42 mouse cellular contexts compared by ENCODE assay signal in genomic region chr3:67378215-67378614, GRCm38 (mm10). TPM values are rescaled to one million over a fixed set of nuclear protein-coding genes. Genes with fewer than 3 reads are reported as not detected.
A peak's percentile ranks its signal among the peaks of the same experiment; 100 is the strongest.
DNase-seq lines count a peak whose midpoint lies in the region; ATAC-seq and TF ChIP-seq lines count a peak whose summit lies in the region.
"Had no signal": no experiment of that assay in that cellular context is flagged by ENCODE, and none has a peak within 500 bp of the region (broad histone marks: within the 10 kb centered on the region; RNA-seq: fewer than 3 reads in every experiment).

No protein-coding gene starts in this region.

- no peak overlapping the region for H3K9ac ChIP-seq in heart, embryonic 15.5 days
- H3K9ac ChIP-seq: embryonic facial prominence, embryonic 13.5 days; forebrain, embryonic 15.5 days; hindbrain, embryonic 13.5 days; limb, embryonic 15.5 days; liver, embryonic 13.5 days; midbrain, embryonic 15.5 days; neural tube, embryonic 15.5 days had no signal

- H3K36me3 ChIP-seq in heart, embryonic 15.5 days = no peaks in the 10 kb centered on the region
- H3K36me3 ChIP-seq: embryonic facial prominence, embryonic 13.5 days; forebrain, embryonic 10.5 days; forebrain, embryonic 15.5 days; hindbrain, embryonic 13.5 days; limb, embryonic 10.5 days; limb, embryonic 15.5 days; liver, embryonic 13.5 days; midbrain, embryonic 15.5 days; neural tube, embryonic 15.5 days had no signal

- no peak overlapping the region for H3K4me3 ChIP-seq in gastrocnemius, adult 2 months
- no peak overlapping the region for H3K4me3 ChIP-seq in heart, embryonic 15.5 days
- no peak overlapping the region for H3K4me3 ChIP-seq in left cerebral cortex, adult 2 months
- H3K4me3 ChIP-seq: embryonic facial prominence, embryonic 13.5 days; forebrain, embryonic 10.5 days; forebrain, embryonic 15.5 days; hindbrain, embryonic 13.5 days; limb, embryonic 10.5 days; limb, embryonic 15.5 days; liver, embryonic 13.5 days; midbrain, embryonic 15.5 days; neural tube, embryonic 15.5 days had no signal

- H3K4me1 ChIP-seq in heart, embryonic 15.5 days (replicated peaks) = peaks cover 7% of the 10 kb centered on the region; the same call in 1 of the 2 replicates

- no peaks in the 10 kb centered on the region for H3K27me3 ChIP-seq in heart, embryonic 15.5 days
- H3K27me3 ChIP-seq: midbrain, embryonic 15.5 days had no signal

- H3K4me2 ChIP-seq in heart, embryonic 15.5 days = no peak overlapping the region; the same call in 1 of the 2 replicates
- H3K4me2 ChIP-seq: embryonic facial prominence, embryonic 13.5 days; forebrain, embryonic 15.5 days; hindbrain, embryonic 13.5 days; limb, embryonic 15.5 days; liver, embryonic 13.5 days; midbrain, embryonic 15.5 days; neural tube, embryonic 15.5 days had no signal

- peak; percentile 62; the same call in 1 of the 2 replicates for ATAC-seq in heart, embryonic 15.5 days (replicated peaks; ENCODE audit: insufficient number of reproducible peaks, insufficient read depth, low FRiP score, low read depth)
- ATAC-seq: forebrain, embryonic 15.5 days; intestine, embryonic 16.5 days; midbrain, embryonic 15.5 days had no signal

- peak overlapping the region; percentile 90; the same call in 1 of the 2 replicates for H3K27ac ChIP-seq in gastrocnemius, adult 2 months
- H3K27ac ChIP-seq in heart, embryonic 15.5 days = peak overlapping the region; percentile 58; the same call in 1 of the 2 replicates
- H3K27ac ChIP-seq in left cerebral cortex, adult 2 months = no peak overlapping the region
- H3K27ac ChIP-seq: embryonic facial prominence, embryonic 13.5 days; forebrain, embryonic 10.5 days; forebrain, embryonic 15.5 days; hindbrain, embryonic 13.5 days; kidney, postnatal 0 days; limb, embryonic 10.5 days; limb, embryonic 15.5 days; liver, embryonic 13.5 days; macrophage; midbrain, embryonic 15.5 days; neural tube, embryonic 15.5 days had no signal

- DNase-seq in gastrocnemius, adult 2 months = peak; percentile 28
- DNase-seq in gastrocnemius, postnatal 14 days = no peak
- peak; percentile 31 to 62 for DNase-seq in heart, adult 9 months (ENCODE audit: low spot score in 2 of 2)
- DNase-seq in heart, postnatal 25 days (ENCODE audit: low spot score) = no peak
- DNase-seq in skeletal muscle tissue, adult 2 months (ENCODE audit: low read depth, low spot score) = peak; percentile 58
- no peak for DNase-seq in right cerebral cortex, postnatal 36 days (ENCODE audit: low spot score in 2 of 2)
- DNase-seq in left cerebral cortex, adult 2 months (ENCODE audit: extremely low spot score in 1 of 2, low spot score in 2 of 2) = no peak
- DNase-seq: adrenal gland, adult 2 months; adrenal gland, postnatal 36 days; cerebellum, adult 18-20 months; cerebellum, postnatal 10 days; kidney, adult 8-10 months; kidney, postnatal 4 days; liver, embryonic 13.5 days; lung, adult 18-20 months; lung, postnatal 10 days; right cerebral cortex, adult 18-20 months; thymus, postnatal 14 days had no signal

- H3K9me3 ChIP-seq in heart, embryonic 15.5 days (replicated peaks) = no peaks in the 10 kb centered on the region
- H3K9me3 ChIP-seq: embryonic facial prominence, embryonic 13.5 days; forebrain, embryonic 10.5 days; forebrain, embryonic 15.5 days; hindbrain, embryonic 13.5 days; limb, embryonic 10.5 days; limb, embryonic 15.5 days; liver, embryonic 13.5 days; midbrain, embryonic 15.5 days; neural tube, embryonic 15.5 days had no signal

- intact Hi-C loops in gastrocnemius, adult 2 months (cut with DNase I) = loop anchor here (2.0 kb wide), 1 partner anchor 25 kb away; no protein-coding TSS in a partner anchor
- intact Hi-C loops in gastrocnemius, postnatal 14 days (cut with DNase I; ENCODE audit: low total_unique reads) = no loop called here
- intact Hi-C loops in heart, postnatal 25 days (cut with DNase I) = no loop called here
- intact Hi-C loops in left cerebral cortex, adult 2 months (cut with DNase I) = no loop called here

- no peak for TF ChIP-seq CTCF in gastrocnemius, adult 2 months (IDR thresholded peaks at IDR 0.05)
- no peak for TF ChIP-seq CTCF in left cerebral cortex, adult 2 months (IDR thresholded peaks at IDR 0.05)

RNA-seq across cellular contexts. Expression of gene Gm17402, which starts 3.3 kb away (rescaled TPM):
- not detected for total RNA-seq in gastrocnemius, adult 2 months (2021)
- not detected for total RNA-seq in gastrocnemius, postnatal 14 days (2021)
- total RNA-seq in heart, postnatal 25 days (2021) = not detected
- not detected in 2 replicates for polyA plus RNA-seq in heart, embryonic 15.5 days (2015; fragmentation: Nextera tagmentation; extraction: Ambion mirVana)
- total RNA-seq in left cerebral cortex, adult 2 months (2021) = not detected
- total RNA-seq: adrenal gland, adult 2 months; adrenal gland, postnatal 36 days; common myeloid progenitor, adult 5-6 weeks; gastrocnemius, adult 8-10 months; granulocyte monocyte progenitor cell, adult 5-6 weeks; layer of hippocampus, adult 8-10 months; layer of hippocampus, postnatal 25 days; megakaryocyte-erythroid progenitor cell, adult 5-6 weeks; MEL had no signal
- polyA plus RNA-seq: adrenal gland, adult 2 months; brain, embryonic 14.5 days; embryonic facial prominence, embryonic 13.5 days; forebrain, embryonic 10.5 days; forebrain, embryonic 15.5 days; frontal cortex, adult 2 months; hindbrain, embryonic 13.5 days; intestine, embryonic 16.5 days; kidney, postnatal 0 days; limb, embryonic 10.5 days; limb, embryonic 15.5 days; liver, embryonic 13.5 days; macrophage; midbrain, embryonic 15.5 days; neural tube, embryonic 15.5 days; small intestine, adult 2 months; stomach, embryonic 16.5 days; urinary bladder, adult 2 months had no signal

RNA-seq across cellular contexts. Expression of gene Mlf1, which starts 4.3 kb away (rescaled TPM):
- total RNA-seq in gastrocnemius, adult 2 months (2021) = 100 to 1,000 TPM; 363 to 411 TPM
- total RNA-seq in gastrocnemius, postnatal 14 days (2021) = 100 to 1,000 TPM; 427 to 489 TPM
- 100 to 1,000 TPM; 328 to 331 TPM for total RNA-seq in heart, postnatal 25 days (2021)
- 267 and 383 TPM in 2 replicates for polyA plus RNA-seq in heart, embryonic 15.5 days (2015; fragmentation: Nextera tagmentation; extraction: Ambion mirVana)
- 1 to 10 TPM in 1 of 2 experiments, under 1 TPM in 1; 0.96 to 1.2 TPM for total RNA-seq in left cerebral cortex, adult 2 months (2021)
- total RNA-seq: megakaryocyte-erythroid progenitor cell, adult 5-6 weeks had no signal
- polyA plus RNA-seq: macrophage had no signal

RNA-seq across cellular contexts. Expression of gene Gfm1, which starts 51.7 kb away (rescaled TPM):
- total RNA-seq in gastrocnemius, adult 2 months (2021) = 100 to 1,000 TPM; 104 to 135 TPM
- total RNA-seq in gastrocnemius, postnatal 14 days (2021) = 10 to 100 TPM; 86.4 to 91.9 TPM
- 100 to 1,000 TPM; 226 to 229 TPM for total RNA-seq in heart, postnatal 25 days (2021)
- 94.2 and 99.6 TPM in 2 replicates for polyA plus RNA-seq in heart, embryonic 15.5 days (2015; fragmentation: Nextera tagmentation; extraction: Ambion mirVana)
- total RNA-seq in left cerebral cortex, adult 2 months (2021) = 10 to 100 TPM; 41.9 to 57.5 TPM

Comparison
In these comparisons a context has a peak if more than half of its experiments do, and no peak if none do; other contexts are left out.
1. DNase-seq: peak in gastrocnemius, adult 2 months (single experiment), heart, adult 9 months (2 of 2) and skeletal muscle tissue, adult 2 months (single experiment); none in gastrocnemius, postnatal 14 days (single experiment), heart, postnatal 25 days (single experiment), right cerebral cortex, postnatal 36 days (0 of 2) and left cerebral cortex, adult 2 months (0 of 2).
2. RNA of gene Mlf1, which starts 4.3 kb away (total RNA-seq): 427 to 489 TPM in gastrocnemius, postnatal 14 days, 363 to 411 TPM in gastrocnemius, adult 2 months and 328 to 331 TPM in heart, postnatal 25 days; 0.96 to 1.2 TPM in left cerebral cortex, adult 2 months; every median in the first group is over 100 times any median in the second.